Mouse (Mus musculus): ENCODE measurements around the gene Tmem200b. TPM values are rescaled to one million over a fixed set of nuclear protein-coding genes. Genes with fewer than 3 reads are reported as not detected.

Tmem200b gene
- total RNA-seq (2017), result 0.39 TPM in 1 of 3 replicates, not detected in the others

- no peak for ATAC-seq (replicated peaks; ENCODE audit: insufficient number of reproducible peaks, low FRiP score, low TSS enrichment, poor library complexity, severe bottlenecking)
Measured at GRCm38 (mm10) chr4:131921461-131922346, at the start of gene Tmem200b. Tmem200b (plus strand) TSS chr4:131921771.

GRCm38 (mm10) chr4:131872672-131873292, 48.8 kb upstream of the Tmem200b start:
- no peak for ATAC-seq (replicated peaks; ENCODE audit: insufficient number of reproducible peaks, low FRiP score, low TSS enrichment, poor library complexity, severe bottlenecking)

GRCm38 (mm10) chr4:131873293-131874168, 48.0 kb upstream of the Tmem200b start, which contains the start of gene Srsf4:
Srsf4 (plus strand) TSS chr4:131873617.
- ATAC-seq (replicated peaks; ENCODE audit: insufficient number of reproducible peaks, low FRiP score, low TSS enrichment, poor library complexity, severe bottlenecking), result peak; percentile 89

GRCm38 (mm10) chr4:131874169-131874536, 47.4 kb upstream of the Tmem200b start:
- no peak; the same call in 1 of the 2 replicates for ATAC-seq (replicated peaks; ENCODE audit: insufficient number of reproducible peaks, low FRiP score, low TSS enrichment, poor library complexity, severe bottlenecking)

GRCm38 (mm10) chr4:131874567-131874966, 47.0 kb upstream of the Tmem200b start:
- ATAC-seq (replicated peaks; ENCODE audit: insufficient number of reproducible peaks, low FRiP score, low TSS enrichment, poor library complexity, severe bottlenecking), result no peak

GRCm38 (mm10) chr4:131875242-131875641, 46.3 kb upstream of the Tmem200b start:
- no peak for ATAC-seq (replicated peaks; ENCODE audit: insufficient number of reproducible peaks, low FRiP score, low TSS enrichment, poor library complexity, severe bottlenecking)

- ATAC-seq (replicated peaks; ENCODE audit: insufficient number of reproducible peaks, low FRiP score, low TSS enrichment, poor library complexity, severe bottlenecking), result no peak
Measured at GRCm38 (mm10) chr4:131876836-131877235, 44.7 kb upstream of the Tmem200b start.

GRCm38 (mm10) chr4:131879692-131880091, 41.9 kb upstream of the Tmem200b start:
- no peak for ATAC-seq (replicated peaks; ENCODE audit: insufficient number of reproducible peaks, low FRiP score, low TSS enrichment, poor library complexity, severe bottlenecking)

- ATAC-seq (replicated peaks; ENCODE audit: insufficient number of reproducible peaks, low FRiP score, low TSS enrichment, poor library complexity, severe bottlenecking), result no peak
Measured at GRCm38 (mm10) chr4:131881306-131881705, 40.3 kb upstream of the Tmem200b start.

GRCm38 (mm10) chr4:131883571-131883970, 38.0 kb upstream of the Tmem200b start:
- ATAC-seq (replicated peaks; ENCODE audit: insufficient number of reproducible peaks, low FRiP score, low TSS enrichment, poor library complexity, severe bottlenecking), result no peak

GRCm38 (mm10) chr4:131885376-131885775, 36.2 kb upstream of the Tmem200b start:
- no peak for ATAC-seq (replicated peaks; ENCODE audit: insufficient number of reproducible peaks, low FRiP score, low TSS enrichment, poor library complexity, severe bottlenecking)

- ATAC-seq (replicated peaks; ENCODE audit: insufficient number of reproducible peaks, low FRiP score, low TSS enrichment, poor library complexity, severe bottlenecking), result no peak
Measured at GRCm38 (mm10) chr4:131888564-131888963, 33.0 kb upstream of the Tmem200b start.

- no peak for ATAC-seq (replicated peaks; ENCODE audit: insufficient number of reproducible peaks, low FRiP score, low TSS enrichment, poor library complexity, severe bottlenecking)
Measured at GRCm38 (mm10) chr4:131890692-131891091, 30.9 kb upstream of the Tmem200b start.

- no peak for ATAC-seq (replicated peaks; ENCODE audit: insufficient number of reproducible peaks, low FRiP score, low TSS enrichment, poor library complexity, severe bottlenecking)
Measured at GRCm38 (mm10) chr4:131897109-131897508, 24.5 kb upstream of the Tmem200b start.

- no peak for ATAC-seq (replicated peaks; ENCODE audit: insufficient number of reproducible peaks, low FRiP score, low TSS enrichment, poor library complexity, severe bottlenecking)
Measured at GRCm38 (mm10) chr4:131897787-131898186, 23.8 kb upstream of the Tmem200b start.

- no peak for ATAC-seq (replicated peaks; ENCODE audit: insufficient number of reproducible peaks, low FRiP score, low TSS enrichment, poor library complexity, severe bottlenecking)
Measured at GRCm38 (mm10) chr4:131898503-131899179, 22.9 kb upstream of the Tmem200b start.

GRCm38 (mm10) chr4:131899180-131899554, 22.4 kb upstream of the Tmem200b start:
- ATAC-seq (replicated peaks; ENCODE audit: insufficient number of reproducible peaks, low FRiP score, low TSS enrichment, poor library complexity, severe bottlenecking), result no peak

GRCm38 (mm10) chr4:131901090-131901489, 20.5 kb upstream of the Tmem200b start:
- no peak for ATAC-seq (replicated peaks; ENCODE audit: insufficient number of reproducible peaks, low FRiP score, low TSS enrichment, poor library complexity, severe bottlenecking)

Measured in monocyte, adult 5-6 weeks (primary cell).